Mouse (Mus musculus) forebrain, embryonic 11.5 days (tissue): ENCODE data around the gene Nrsn2. TPM values are rescaled to one million over a fixed set of nuclear protein-coding genes. Genes with fewer than 3 reads are reported as not detected.
"Not testable (repeated sequence)": the region's sequence is repeated elsewhere in the genome, so short reads cannot be mapped to it uniquely, and the experiment has no call there.

Experiments
- ATAC-seq: fragments of 200-750 bp; cut with Nextera tagmentation; replicated peaks from 2 replicates; pipeline ENCODE4 v1.8.0; 2017; ENCODE audit warnings: moderate TSS enrichment; ENCODE audit not compliant: low FRiP score
- DNase-seq: peaks from one replicate; pipeline ENCODE4 v3.0.0-alpha.2; 2017; ENCODE audit warnings: low spot score
- H3K27ac ChIP-seq: fragments of 300-500 bp; sonication (generic); 2 replicates; pipeline ENCODE4 v1.5.1; 2014; ENCODE audit warnings: low read depth, low read length
- H3K27me3 ChIP-seq: fragments of 300-500 bp; sonication (generic); 2 replicates; pipeline ENCODE4 v1.6.1; 2014; ENCODE audit warnings: mild to moderate bottlenecking, low read length, mixed read lengths; ENCODE audit not compliant: control insufficient read depth, insufficient read depth
- H3K36me3 ChIP-seq: fragments of 300-500 bp; sonication (generic); 2 replicates; pipeline ENCODE4 v1.6.1; 2014; ENCODE audit warnings: mild to moderate bottlenecking, low read length, moderate library complexity, mixed read lengths; ENCODE audit not compliant: control insufficient read depth, insufficient read depth
- H3K4me1 ChIP-seq: fragments of 300-500 bp; sonication (generic); replicated peaks from 2 replicates; pipeline ENCODE4 v1.6.1; 2014; ENCODE audit warnings: low read length, mixed read lengths; ENCODE audit not compliant: control insufficient read depth, insufficient read depth
- H3K4me2 ChIP-seq: fragments of 300-500 bp; sonication (generic); 2 replicates; pipeline ENCODE4 v1.6.1; 2014; ENCODE audit warnings: low read depth, mild to moderate bottlenecking, low read length, moderate library complexity, mixed read lengths; ENCODE audit not compliant: severe bottlenecking
- H3K4me3 ChIP-seq: fragments of 300-500 bp; sonication (generic); 2 replicates; pipeline ENCODE4 v1.5.1; 2014; ENCODE audit warnings: low read depth, low read length
- H3K9ac ChIP-seq: fragments of 300-500 bp; sonication (generic); 2 replicates; pipeline ENCODE4 v1.6.1; 2014; ENCODE audit warnings: low read length
- H3K9me3 ChIP-seq: fragments of 300-500 bp; sonication (generic); 2 replicates; pipeline ENCODE4 v1.6.1; 2016; ENCODE audit warnings: low read length, mixed read lengths; ENCODE audit not compliant: control insufficient read depth
- WGBS: fragments of 180-500 bp; shearing (Covaris S2); extraction: QIAGEN DNeasy Blood & Tissue Kit; methylation state at CpG from one replicate; pipeline ENCODE4 v1.1.7; 2014; 5-methylcytosine and 5-hydroxymethylcytosine counted together
- polyA plus RNA-seq: library from polyadenylated mRNA; unstranded; fragments of >200 nt; fragmentation: Nextera tagmentation; extraction: Ambion mirVana; gene quantifications from 2 replicates; pipeline ENCODE4 v1.2.1, GENCODE M21; 2014

Gene Nrsn2
- polyA plus RNA-seq, 1 experiment from 2014 or later, result 6.3 TPM

- H3K27ac ChIP-seq, result no peak overlapping the region
- 33% methylated on average over 14 of the region's 14 CpGs for WGBS
- no peaks in the 10 kb centered on the region for H3K27me3 ChIP-seq
- no peak overlapping the region for H3K9ac ChIP-seq
- ATAC-seq (peak; percentile 52; the same call in 1 of the 2 replicates), DNase-seq (peak; percentile 82)
- no peak overlapping the region for H3K4me3 ChIP-seq
- no peaks in the 10 kb centered on the region for H3K36me3 ChIP-seq
- H3K4me2 ChIP-seq, result no peak overlapping the region
- no peaks in the 10 kb centered on the region for H3K4me1 ChIP-seq
- H3K9me3 ChIP-seq, result no peaks in the 10 kb centered on the region
Measured at GRCm38 (mm10) chr2:152368532-152369140, 7.8 kb downstream of the Nrsn2 start.

- no peaks in the 10 kb centered on the region for H3K4me1 ChIP-seq
- H3K4me3 ChIP-seq, result no peak overlapping the region
- ATAC-seq, result no peak
- no peaks in the 10 kb centered on the region for H3K27me3 ChIP-seq
- H3K27ac ChIP-seq, result no peak overlapping the region
- 82% methylated on average over 5 of the region's 5 CpGs for WGBS
- H3K9ac ChIP-seq, result no peak overlapping the region
- no peaks in the 10 kb centered on the region for H3K9me3 ChIP-seq
- H3K4me2 ChIP-seq, result no peak overlapping the region
- H3K36me3 ChIP-seq, result no peaks in the 10 kb centered on the region
- no peak for DNase-seq
Measured at GRCm38 (mm10) chr2:152367917-152368316, 8.5 kb downstream of the Nrsn2 start.

- no peaks in the 10 kb centered on the region for H3K36me3 ChIP-seq
- H3K9me3 ChIP-seq, result no peaks in the 10 kb centered on the region
- 0 out of 2 replicates have a peak overlapping the region, but pooled peaks have one; percentile 39 for H3K9ac ChIP-seq
- DNase-seq (peak; percentile 86), ATAC-seq (peak; percentile 73)
- H3K4me1 ChIP-seq, result no peaks in the 10 kb centered on the region
- peak overlapping the region; percentile 38; the same call in 1 of the 2 replicates for H3K4me2 ChIP-seq
- H3K4me3 ChIP-seq, result no peak overlapping the region
- no peak overlapping the region for H3K27ac ChIP-seq
- H3K27me3 ChIP-seq, result no peaks in the 10 kb centered on the region
- 14% methylated on average over 17 of the region's 17 CpGs for WGBS
Measured at GRCm38 (mm10) chr2:152363245-152364147, 12.9 kb downstream of the Nrsn2 start.

- H3K4me2 ChIP-seq, result no peak overlapping the region
- ATAC-seq, result no peak
- H3K27me3 ChIP-seq, result no peaks in the 10 kb centered on the region
- no peaks in the 10 kb centered on the region for H3K4me1 ChIP-seq
- H3K4me3 ChIP-seq, result no peak overlapping the region
- H3K27ac ChIP-seq, result no peak overlapping the region
- no peak overlapping the region for H3K9ac ChIP-seq
- no peaks in the 10 kb centered on the region for H3K36me3 ChIP-seq
- 88% methylated on average over 8 of the region's 8 CpGs for WGBS
- DNase-seq, result no peak
- no peaks in the 10 kb centered on the region for H3K9me3 ChIP-seq
Measured at GRCm38 (mm10) chr2:152361193-152361592, 15.2 kb downstream of the Nrsn2 start.

- Histone ChIP-seq H3K9me3 (no peaks in the 10 kb centered on the region), H3K27ac (no peak overlapping the region), H3K4me2 (no peak overlapping the region), H3K4me1 (no peaks in the 10 kb centered on the region), H3K27me3 (no peaks in the 10 kb centered on the region), H3K9ac (no peak overlapping the region), H3K4me3 (no peak overlapping the region), H3K36me3 (no peaks in the 10 kb centered on the region)
- 63% methylated on average over 7 of the region's 7 CpGs for WGBS
- no peak for DNase-seq
- ATAC-seq, result no peak
Measured at GRCm38 (mm10) chr2:152360271-152360775, 16.1 kb downstream of the Nrsn2 start.

- no peak for DNase-seq
- no peak overlapping the region for H3K4me3 ChIP-seq
- H3K4me2 ChIP-seq, result no peak overlapping the region
- WGBS, result 78% methylated on average over 5 of the region's 5 CpGs
- no peaks in the 10 kb centered on the region for H3K36me3 ChIP-seq
- H3K9me3 ChIP-seq, result no peaks in the 10 kb centered on the region
- ATAC-seq, result no peak
- H3K27me3 ChIP-seq, result no peaks in the 10 kb centered on the region
- no peaks in the 10 kb centered on the region for H3K4me1 ChIP-seq
- no peak overlapping the region for H3K9ac ChIP-seq
- no peak overlapping the region for H3K27ac ChIP-seq
Measured at GRCm38 (mm10) chr2:152359616-152360015, 16.8 kb downstream of the Nrsn2 start.

- not testable (repeated sequence) for H3K27me3 ChIP-seq, H3K9ac ChIP-seq
- WGBS, result 74% methylated on average over 5 of the region's 5 CpGs
Measured at GRCm38 (mm10) chr2:152358977-152359376, 17.5 kb downstream of the Nrsn2 start.

GRCm38 (mm10) chr2:152357254-152357653 is 19.2 kb downstream of the Nrsn2 start:
- ATAC-seq, result no peak
- H3K27ac ChIP-seq, result no peak overlapping the region
- no peaks in the 10 kb centered on the region for H3K9me3 ChIP-seq
- no peaks in the 10 kb centered on the region for H3K36me3 ChIP-seq
- H3K4me2 ChIP-seq, result no peak overlapping the region
- H3K9ac ChIP-seq, result no peak overlapping the region
- no peaks in the 10 kb centered on the region for H3K4me1 ChIP-seq
- no peaks in the 10 kb centered on the region for H3K27me3 ChIP-seq
- H3K4me3 ChIP-seq, result no peak overlapping the region
- 88% methylated on average over 3 of the region's 3 CpGs for WGBS
- no peak for DNase-seq

More at GRCm38 (mm10) chr2:152358977-152359376, 17.5 kb downstream of the Nrsn2 start:
- H3K27ac ChIP-seq, H3K4me2 ChIP-seq, ATAC-seq, DNase-seq, H3K4me3 ChIP-seq, H3K9me3 ChIP-seq, H3K36me3 ChIP-seq, H3K4me1 ChIP-seq: not testable (repeated sequence)
